ENCODE assay signal across 9 mouse cellular contexts in genomic region chr8:70606780-70607602, GRCm38 (mm10). TPM values are rescaled to one million over a fixed set of nuclear protein-coding genes. Genes with fewer than 3 reads are reported as not detected.
DNase-seq lines count a peak whose midpoint lies in the region; ATAC-seq and TF ChIP-seq lines count a peak whose summit lies in the region.
"Had no signal": no experiment of that assay in that cellular context is flagged by ENCODE, and none has a peak within 500 bp of the region (broad histone marks: within the 10 kb centered on the region; RNA-seq: fewer than 3 reads in every experiment).

No protein-coding gene starts in this region.

- WGBS in hindbrain, embryonic 11.5 days: 65% methylated on average over 18 of the region's 18 CpGs
- 49% methylated on average over 18 of the region's 18 CpGs for WGBS in liver, embryonic 13.5 days (ENCODE audit: insufficient replicate concordance)

- H3K9ac ChIP-seq in MEL (ENCODE audit: control insufficient read depth, low read depth, low read length, poor library complexity, severe bottlenecking): peak overlapping the region; percentile 96; the same call in 1 of the 2 replicates
- peak overlapping the region; percentile 87 for H3K9ac ChIP-seq in hindbrain, embryonic 11.5 days (ENCODE audit: low read depth, low read length)
- peak overlapping the region; percentile 94 for H3K9ac ChIP-seq in liver, embryonic 13.5 days

- H3K4me1 ChIP-seq in MEL (ENCODE audit: control insufficient read depth in 1 of 2, insufficient read depth in 2 of 2, low read length in 2 of 2): peaks cover 0 to 8% of the 10 kb centered on the region in 2 experiments; a peak in 3 of 4 replicates
- peaks cover 25% of the 10 kb centered on the region for H3K4me1 ChIP-seq in hindbrain, embryonic 11.5 days (replicated peaks; ENCODE audit: control insufficient read depth, insufficient read depth, low read length)
- peaks cover 87% of the 10 kb centered on the region for H3K4me1 ChIP-seq in liver, embryonic 13.5 days (replicated peaks)

- intact Hi-C loops in heart, postnatal 36 days (cut with DNase I): no loop called here

- no peak for TF ChIP-seq POLR2A in MEL (IDR thresholded peaks at IDR 0.05; ENCODE audit: control insufficient read depth in 1 of 2, insufficient read depth in 1 of 2, low read depth in 1 of 2, low read length in 2 of 2, poor library complexity in 1 of 2)

- H3K9me3 ChIP-seq in MEL (replicated peaks; ENCODE audit: insufficient read depth, low read length): no peaks in the 10 kb centered on the region
- H3K9me3 ChIP-seq in hindbrain, embryonic 11.5 days (ENCODE audit: control insufficient read depth, low read length): no peaks in the 10 kb centered on the region
- H3K9me3 ChIP-seq in liver, embryonic 13.5 days (replicated peaks): no peaks in the 10 kb centered on the region

- peaks cover 29% of the 10 kb centered on the region for H3K79me2 ChIP-seq in MEL (ENCODE audit: control insufficient read depth, insufficient read depth, low read length, poor library complexity)

- H3K4me2 ChIP-seq in hindbrain, embryonic 11.5 days (replicated peaks; ENCODE audit: low read depth, low read length): peak overlapping the region; percentile 91
- peak overlapping the region; percentile 93 for H3K4me2 ChIP-seq in liver, embryonic 13.5 days

- no peak for TF ChIP-seq EP300 in MEL (IDR thresholded peaks at IDR 0.05; ENCODE audit: low read depth in 1 of 2, low read length in 2 of 2)

- H3K27me3 ChIP-seq in MEL (ENCODE audit: control insufficient read depth in 1 of 2, insufficient read depth in 2 of 2, low read length in 2 of 2): no peaks in the 10 kb centered on the region
- H3K27me3 ChIP-seq in hindbrain, embryonic 11.5 days (ENCODE audit: control insufficient read depth, insufficient read depth, low read length): no peaks in the 10 kb centered on the region
- H3K27me3 ChIP-seq in liver, embryonic 13.5 days: peaks cover 5% of the 10 kb centered on the region; the same call in 1 of the 2 replicates

- H3K36me3 ChIP-seq in MEL (ENCODE audit: control insufficient read depth in 1 of 2, insufficient read depth in 2 of 2, low read length in 2 of 2): no peaks in the 10 kb centered on the region; a peak in 2 of 4 replicates
- H3K36me3 ChIP-seq in hindbrain, embryonic 11.5 days (ENCODE audit: control insufficient read depth, insufficient read depth, low read length): no peaks in the 10 kb centered on the region
- H3K36me3 ChIP-seq in liver, embryonic 13.5 days: peaks cover 12% of the 10 kb centered on the region

- TF ChIP-seq RAD21 in MEL (IDR thresholded peaks at IDR 0.05; ENCODE audit: low read depth, low read length): no peak

- DNase-seq in heart, adult 11 months: peak; percentile 96
- no peak for DNase-seq in heart, postnatal 36 days
- peak; percentile 42 for DNase-seq in MEL (ENCODE audit: low read depth, low spot score)
- no peak for DNase-seq in hindbrain, embryonic 11.5 days (ENCODE audit: low spot score)
- no peak for DNase-seq in liver, embryonic 13.5 days
- no peak for DNase-seq in retina, postnatal 1 day
- no peak for DNase-seq in right cerebral cortex, postnatal 36 days (ENCODE audit: low spot score in 2 of 2)
- no peak for DNase-seq in urinary bladder, postnatal 36 days (ENCODE audit: low spot score in 2 of 2)

- peak overlapping the region; percentile 71; the same call in 1 of the 2 replicates for H3K27ac ChIP-seq in MEL (ENCODE audit: control insufficient read depth, low read depth, low read length)
- peak overlapping the region; percentile 98; the same call in 1 of the 2 replicates for H3K27ac ChIP-seq in hindbrain, embryonic 11.5 days (ENCODE audit: low read depth, low read length)
- peak overlapping the region; percentile 91 for H3K27ac ChIP-seq in liver, embryonic 13.5 days

- peak overlapping the region; percentile 88 to 92 for H3K4me3 ChIP-seq in MEL (ENCODE audit: control insufficient read depth in 1 of 2, insufficient read depth in 1 of 2, low read depth in 2 of 2, low read length in 2 of 2)
- H3K4me3 ChIP-seq in hindbrain, embryonic 11.5 days (ENCODE audit: low read depth, low read length): peak overlapping the region; percentile 82
- H3K4me3 ChIP-seq in liver, embryonic 13.5 days (replicated peaks): peak overlapping the region; percentile 81

- ATAC-seq in hindbrain, embryonic 11.5 days (ENCODE audit: low FRiP score): no peak
- no peak for ATAC-seq in liver, embryonic 13.5 days (ENCODE audit: low read depth)

- no peak for TF ChIP-seq CTCF in MEL (IDR thresholded peaks at IDR 0.05 in 2 of 3, conservative IDR thresholded peaks at IDR 0.05 in 1 of 3; ENCODE audit: control insufficient read depth in 1 of 3, insufficient read depth in 1 of 3, low read depth in 2 of 3, low read length in 3 of 3, poor library complexity in 1 of 3, severe bottlenecking in 1 of 3)

TF ChIP-seq in MEL, 35 proteins besides CTCF, POLR2A, EP300 and RAD21:
- TF ChIP-seq ZKSCAN1 (IDR thresholded peaks at IDR 0.05; ENCODE audit: low read depth, low read length) (no peak), CHD1 (IDR thresholded peaks at IDR 0.05; ENCODE audit: low read depth, low read length) (no peak), JUND (IDR thresholded peaks at IDR 0.05; ENCODE audit: low read depth, low read length) (no peak), POLR2AphosphoS5 (IDR thresholded peaks at IDR 0.05; ENCODE audit: borderline replicate concordance, low read depth, low read length) (no peak), USF1 (IDR thresholded peaks at IDR 0.05; ENCODE audit: low read depth, low read length) (no peak), ZNF384 (IDR thresholded peaks at IDR 0.05; ENCODE audit: low read depth, low read length) (no peak), ELF1 (IDR thresholded peaks at IDR 0.05; ENCODE audit: low read depth, low read length) (no peak), BHLHE40 (IDR thresholded peaks at IDR 0.05; ENCODE audit: borderline replicate concordance, low read depth, low read length) (no peak), MAZ (IDR thresholded peaks at IDR 0.05; ENCODE audit: low read depth, low read length) (no peak)

RNA-seq across cellular contexts. Expression of gene Ssbp4, which starts 1.7 kb away (rescaled TPM):
- 10 to 100 TPM; 28.9 to 35.0 TPM for total RNA-seq in heart, postnatal 36 days (2021)
- total RNA-seq in MEL (2012; rRNA removed): 80.2 and 84.9 TPM in 2 replicates
- polyA plus RNA-seq in MEL (2012; ENCODE audit: insufficient read depth in 1 of 2, insufficient read length in 2 of 2, low read depth in 1 of 2, low replicate concordance in 2 of 2, missing spikeins in 1 of 2): 100 to 1,000 TPM in 1 of 2 experiments, not detected in 1; 212 TPM
- polyA plus RNA-seq in hindbrain, embryonic 11.5 days (2014; fragmentation: Nextera tagmentation; extraction: Ambion mirVana): 126 and 129 TPM in 2 replicates
- polyA plus RNA-seq in liver, embryonic 13.5 days (2015; fragmentation: Nextera tagmentation; extraction: Ambion mirVana): 54.2 and 62.4 TPM in 2 replicates

RNA-seq across cellular contexts. Expression of gene Lrrc25, which starts 9.0 kb away (rescaled TPM):
- total RNA-seq in heart, postnatal 36 days (2021): 1 to 10 TPM; 1.9 to 3.0 TPM
- 0.20 and 0.39 TPM in 2 replicates for total RNA-seq in MEL (2012; rRNA removed)
- 1 to 10 TPM in 1 of 2 experiments, not detected in 1; 1.1 TPM for polyA plus RNA-seq in MEL (2012; ENCODE audit: insufficient read depth in 1 of 2, insufficient read length in 2 of 2, low read depth in 1 of 2, low replicate concordance in 2 of 2, missing spikeins in 1 of 2)
- polyA plus RNA-seq in hindbrain, embryonic 11.5 days (2014; fragmentation: Nextera tagmentation; extraction: Ambion mirVana): 0.85 and 0.97 TPM in 2 replicates
- polyA plus RNA-seq in liver, embryonic 13.5 days (2015; fragmentation: Nextera tagmentation; extraction: Ambion mirVana): 5.4 and 5.6 TPM in 2 replicates

RNA-seq across cellular contexts. Expression of gene Isyna1, which starts 12.8 kb away (rescaled TPM):
- total RNA-seq in heart, postnatal 36 days (2021): 10 to 100 TPM; 22.2 to 25.8 TPM
- total RNA-seq in MEL (2012; rRNA removed): 84.1 and 90.9 TPM in 2 replicates
- 100 to 1,000 TPM in 1 of 2 experiments, not detected in 1; 189 TPM for polyA plus RNA-seq in MEL (2012; ENCODE audit: insufficient read depth in 1 of 2, insufficient read length in 2 of 2, low read depth in 1 of 2, low replicate concordance in 2 of 2, missing spikeins in 1 of 2)
- 57.9 and 65.1 TPM in 2 replicates for polyA plus RNA-seq in hindbrain, embryonic 11.5 days (2014; fragmentation: Nextera tagmentation; extraction: Ambion mirVana)
- 82.8 and 84.9 TPM in 2 replicates for polyA plus RNA-seq in liver, embryonic 13.5 days (2015; fragmentation: Nextera tagmentation; extraction: Ambion mirVana)

RNA-seq across cellular contexts. Expression of gene Gdf15, which starts 25.3 kb away (rescaled TPM):
- total RNA-seq in heart, postnatal 36 days (2021): 1 to 10 TPM in 1 of 2 experiments, under 1 TPM in 1; 0.22 to 1.6 TPM
- 0.15 and 1.8 TPM in 2 replicates for total RNA-seq in MEL (2012; rRNA removed)
- polyA plus RNA-seq in MEL (2012; ENCODE audit: insufficient read depth in 1 of 2, insufficient read length in 2 of 2, low read depth in 1 of 2, low replicate concordance in 2 of 2, missing spikeins in 1 of 2): under 1 TPM in 1 of 2 experiments, not detected in 1; 0.63 TPM
- polyA plus RNA-seq in hindbrain, embryonic 11.5 days (2014; fragmentation: Nextera tagmentation; extraction: Ambion mirVana): not detected in 2 replicates
- polyA plus RNA-seq in liver, embryonic 13.5 days (2015; fragmentation: Nextera tagmentation; extraction: Ambion mirVana): 3.9 and 4.1 TPM in 2 replicates
- total RNA-seq: left cerebral cortex, adult 8-10 months had no signal

RNA-seq across cellular contexts. Expression of gene Pgpep1, which starts 53.2 kb away (rescaled TPM):
- total RNA-seq in heart, postnatal 36 days (2021): 10 to 100 TPM; 39.6 to 44.9 TPM
- total RNA-seq in MEL (2012; rRNA removed): 12.6 and 13.7 TPM in 2 replicates
- 10 to 100 TPM in 1 of 2 experiments, not detected in 1; 19.5 TPM for polyA plus RNA-seq in MEL (2012; ENCODE audit: insufficient read depth in 1 of 2, insufficient read length in 2 of 2, low read depth in 1 of 2, low replicate concordance in 2 of 2, missing spikeins in 1 of 2)
- polyA plus RNA-seq in hindbrain, embryonic 11.5 days (2014; fragmentation: Nextera tagmentation; extraction: Ambion mirVana): 170 TPM in 2 replicates
- polyA plus RNA-seq in liver, embryonic 13.5 days (2015; fragmentation: Nextera tagmentation; extraction: Ambion mirVana): 17.9 and 19.5 TPM in 2 replicates

Comparison
In these comparisons a context has a peak if more than half of its experiments do, and no peak if none do; other contexts are left out.
1. DNase-seq: peak in heart, adult 11 months (single experiment) and MEL (single experiment); none in heart, postnatal 36 days (0 of 2), hindbrain, embryonic 11.5 days (single experiment), liver, embryonic 13.5 days (single experiment), retina, postnatal 1 day (single experiment), right cerebral cortex, postnatal 36 days (0 of 2) and urinary bladder, postnatal 36 days (0 of 2).
2. Peak in every context shown above with its lines, with median percentiles within 50 percentile points of each other: H3K27ac ChIP-seq, H3K4me3 ChIP-seq and H3K9ac ChIP-seq.